Mouse (Mus musculus): ENCODE data around the gene Plekhm2. TPM values are rescaled to one million over a fixed set of nuclear protein-coding genes. Genes with fewer than 3 reads are reported as not detected.

The Plekhm2 gene
- polyA plus RNA-seq, 1 experiment: 124 TPM

- 76% methylated on average over 8 of the region's 8 CpGs for WGBS
Observed at GRCm38 (mm10) chr4:141621297-141621696, 43.4 kb downstream of the Plekhm2 start.

GRCm38 (mm10) chr4:141619299-141619883 lies 45.3 kb downstream of the Plekhm2 start:
- no peak for TF ChIP-seq CTCF (IDR thresholded peaks at IDR 0.05; ENCODE audit: borderline replicate concordance, insufficient read depth, low read depth, low read length)
- Histone ChIP-seq H3K27ac (ENCODE audit: insufficient read depth, low read length) (no peak overlapping the region), H3K4me1 (ENCODE audit: control insufficient read depth, insufficient read depth, low read length) (no peaks in the 10 kb centered on the region), H3K4me3 (replicated peaks; ENCODE audit: insufficient read depth, low read depth, low read length) (no peak overlapping the region), H3K27me3 (ENCODE audit: control insufficient read depth, insufficient read depth, low read length) (no peaks in the 10 kb centered on the region)
- no peak for DNase-seq
- 84% methylated on average over 9 of the region's 9 CpGs for WGBS

More at GRCm38 (mm10) chr4:141621297-141621696, 43.4 kb downstream of the Plekhm2 start:
- Histone ChIP-seq H3K27me3 (ENCODE audit: control insufficient read depth, insufficient read depth, low read length) (no peaks in the 10 kb centered on the region), H3K4me3 (replicated peaks; ENCODE audit: insufficient read depth, low read depth, low read length) (no peak overlapping the region), H3K27ac (ENCODE audit: insufficient read depth, low read length) (no peak overlapping the region), H3K4me1 (ENCODE audit: control insufficient read depth, insufficient read depth, low read length) (no peaks in the 10 kb centered on the region)
- no peak for DNase-seq
- TF ChIP-seq POLR2A (IDR thresholded peaks at IDR 0.05; ENCODE audit: borderline replicate concordance, insufficient read depth, low read length) (no peak), CTCF (IDR thresholded peaks at IDR 0.05; ENCODE audit: borderline replicate concordance, insufficient read depth, low read depth, low read length) (no peak)

DNA sequence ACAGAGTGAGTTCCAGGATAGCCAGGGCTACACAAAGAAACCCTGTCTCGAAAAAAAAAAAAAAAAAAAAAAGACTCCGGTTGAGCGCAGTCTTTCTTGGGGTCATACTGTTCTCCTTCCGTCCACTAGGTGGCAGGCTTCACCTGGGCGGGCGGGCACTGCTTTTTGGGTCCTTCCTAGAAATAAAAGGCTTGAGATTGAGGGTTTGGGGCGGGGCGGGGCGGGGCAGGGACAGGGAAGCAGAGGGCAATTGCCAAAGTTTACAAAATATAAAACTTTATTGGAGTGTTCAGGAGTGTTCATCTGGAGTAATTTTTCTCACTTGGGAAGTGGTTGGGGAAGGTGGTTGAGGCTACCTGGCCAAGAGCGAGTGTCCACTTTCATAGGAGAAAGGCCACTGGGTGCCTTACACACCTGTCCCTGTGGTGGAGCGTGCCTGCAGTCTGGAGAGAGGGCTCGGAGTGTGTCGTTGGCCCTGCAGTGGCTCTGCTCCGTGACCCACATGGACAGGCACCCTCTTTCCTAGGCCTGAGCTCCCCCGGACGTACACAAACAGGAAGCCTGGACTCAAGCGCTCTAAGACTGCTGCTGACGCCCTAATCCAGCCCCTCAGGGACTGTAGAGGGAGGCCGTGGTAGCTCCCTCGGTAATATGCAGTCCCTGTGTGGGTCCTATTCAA lies 46.0 kb downstream of the Plekhm2 start, which contains the start of gene Tmem82:
Gene Tmem82 (minus strand): TSS at position 69 of the 679 bp plus-strand sequence.
- Histone ChIP-seq H3K27ac (ENCODE audit: insufficient read depth, low read length) (no peak within 1 kb of the TSS), H3K4me3 (replicated peaks; ENCODE audit: insufficient read depth, low read depth, low read length) (no peak within 1 kb of the TSS), H3K4me1 (ENCODE audit: control insufficient read depth, insufficient read depth, low read length) (no peaks in the 10 kb centered on the region), H3K27me3 (ENCODE audit: control insufficient read depth, insufficient read depth, low read length) (no peaks in the 10 kb centered on the region)
- peak; percentile 69 for TF ChIP-seq CTCF (IDR thresholded peaks at IDR 0.05; ENCODE audit: borderline replicate concordance, insufficient read depth, low read depth, low read length)
- TF ChIP-seq POLR2A (IDR thresholded peaks at IDR 0.05; ENCODE audit: borderline replicate concordance, insufficient read depth, low read length): no peak
- 31% methylated on average over 20 of the region's 20 CpGs for WGBS
- peak; percentile 57 to 68 for DNase-seq

GRCm38 (mm10) chr4:141617863-141618564 lies 46.7 kb downstream of the Plekhm2 start:
- Histone ChIP-seq H3K27ac (ENCODE audit: insufficient read depth, low read length) (no peak overlapping the region), H3K4me3 (replicated peaks; ENCODE audit: insufficient read depth, low read depth, low read length) (no peak overlapping the region), H3K4me1 (ENCODE audit: control insufficient read depth, insufficient read depth, low read length) (no peaks in the 10 kb centered on the region), H3K27me3 (ENCODE audit: control insufficient read depth, insufficient read depth, low read length) (no peaks in the 10 kb centered on the region)
- WGBS: 21% methylated on average over 22 of the region's 22 CpGs
- TF ChIP-seq POLR2A (IDR thresholded peaks at IDR 0.05; ENCODE audit: borderline replicate concordance, insufficient read depth, low read length) (no peak), CTCF (IDR thresholded peaks at IDR 0.05; ENCODE audit: borderline replicate concordance, insufficient read depth, low read depth, low read length) (no peak)
- DNase-seq: peak in 1 of 2 experiments; percentile 14

GRCm38 (mm10) chr4:141617299-141617698 lies 47.4 kb downstream of the Plekhm2 start:
- Histone ChIP-seq H3K4me1 (ENCODE audit: control insufficient read depth, insufficient read depth, low read length) (no peaks in the 10 kb centered on the region), H3K27me3 (ENCODE audit: control insufficient read depth, insufficient read depth, low read length) (no peaks in the 10 kb centered on the region), H3K27ac (ENCODE audit: insufficient read depth, low read length) (no peak overlapping the region), H3K4me3 (replicated peaks; ENCODE audit: insufficient read depth, low read depth, low read length) (no peak overlapping the region)
- peak; percentile 33 to 47 for DNase-seq
- TF ChIP-seq POLR2A (IDR thresholded peaks at IDR 0.05; ENCODE audit: borderline replicate concordance, insufficient read depth, low read length): no peak
- peak; percentile 30; the same call in 1 of the 2 replicates for TF ChIP-seq CTCF (IDR thresholded peaks at IDR 0.05; ENCODE audit: borderline replicate concordance, insufficient read depth, low read depth, low read length)
- WGBS: 21% methylated on average over 20 of the region's 20 CpGs

GRCm38 (mm10) chr4:141616811-141617210 lies 47.9 kb downstream of the Plekhm2 start:
- no peak for DNase-seq
- no peak overlapping the region for H3K27ac ChIP-seq (ENCODE audit: insufficient read depth, low read length)
- H3K4me3 ChIP-seq (replicated peaks; ENCODE audit: insufficient read depth, low read depth, low read length): no peak overlapping the region
- no peaks in the 10 kb centered on the region for H3K4me1 ChIP-seq (ENCODE audit: control insufficient read depth, insufficient read depth, low read length)
- H3K27me3 ChIP-seq (ENCODE audit: control insufficient read depth, insufficient read depth, low read length): no peaks in the 10 kb centered on the region
- WGBS: 82% methylated on average over 6 of the region's 6 CpGs
- TF ChIP-seq CTCF (IDR thresholded peaks at IDR 0.05; ENCODE audit: borderline replicate concordance, insufficient read depth, low read depth, low read length) (no peak), POLR2A (IDR thresholded peaks at IDR 0.05; ENCODE audit: borderline replicate concordance, insufficient read depth, low read length) (no peak)

GRCm38 (mm10) chr4:141614946-141615345 lies 49.8 kb downstream of the Plekhm2 start:
- no peak for TF ChIP-seq CTCF (IDR thresholded peaks at IDR 0.05; ENCODE audit: borderline replicate concordance, insufficient read depth, low read depth, low read length)
- TF ChIP-seq POLR2A (IDR thresholded peaks at IDR 0.05; ENCODE audit: borderline replicate concordance, insufficient read depth, low read length): no peak
- no peak overlapping the region for H3K4me3 ChIP-seq (replicated peaks; ENCODE audit: insufficient read depth, low read depth, low read length)
- H3K27ac ChIP-seq (ENCODE audit: insufficient read depth, low read length): no peak overlapping the region
- H3K27me3 ChIP-seq (ENCODE audit: control insufficient read depth, insufficient read depth, low read length): no peaks in the 10 kb centered on the region
- DNase-seq: peak in 1 of 2 experiments; percentile 9
- 25% methylated on average over 14 of the region's 14 CpGs for WGBS
- H3K4me1 ChIP-seq (ENCODE audit: control insufficient read depth, insufficient read depth, low read length): no peaks in the 10 kb centered on the region
